Mouse (Mus musculus) spleen, adult 2 months (tissue): ENCODE measurements around the gene Zfp282.
"Not testable (repeated sequence)": the region's sequence is repeated elsewhere in the genome, so short reads cannot be mapped to it uniquely, and the experiment has no call there.

Source experiments
- CTCF ChIP-seq: fragments of 200-500 bp; IDR thresholded peaks from 2 replicates; pipeline ENCODE4 v1.5.1; 2011; ENCODE audit warnings: mild to moderate bottlenecking, inconsistent platforms; ENCODE audit not compliant: insufficient read depth, insufficient read length, insufficient replicate concordance; ENCODE audit errors: extremely low read depth
- POLR2A ChIP-seq: fragments of 200-500 bp; IDR thresholded peaks from 2 replicates; pipeline ENCODE4 v1.6.1; 2011; ENCODE audit warnings: low read depth, low read length, inconsistent platforms

GRCm38 (mm10) chr6:47857729-47858128, 19.3 kb upstream of the Zfp282 start:
- TF ChIP-seq POLR2A, CTCF: not testable (repeated sequence)
